Mouse (Mus musculus) testis, adult 2 months (tissue): ENCODE data around the gene Wnt7a.

Experiments used
- CTCF ChIP-seq: fragments of 200-500 bp; IDR thresholded peaks from 2 replicates; pipeline ENCODE4 v1.5.1; 2012; ENCODE audit warnings: low read depth, mild to moderate bottlenecking, inconsistent platforms, low read length, moderate library complexity; ENCODE audit not compliant: control insufficient read depth, insufficient read depth, insufficient replicate concordance
- POLR2A ChIP-seq: fragments of 200-500 bp; IDR thresholded peaks from 2 replicates; pipeline ENCODE4 v1.6.1; 2012; ENCODE audit warnings: low read depth, mild to moderate bottlenecking, inconsistent platforms, low read length, moderate library complexity; ENCODE audit not compliant: control insufficient read depth

DNA sequence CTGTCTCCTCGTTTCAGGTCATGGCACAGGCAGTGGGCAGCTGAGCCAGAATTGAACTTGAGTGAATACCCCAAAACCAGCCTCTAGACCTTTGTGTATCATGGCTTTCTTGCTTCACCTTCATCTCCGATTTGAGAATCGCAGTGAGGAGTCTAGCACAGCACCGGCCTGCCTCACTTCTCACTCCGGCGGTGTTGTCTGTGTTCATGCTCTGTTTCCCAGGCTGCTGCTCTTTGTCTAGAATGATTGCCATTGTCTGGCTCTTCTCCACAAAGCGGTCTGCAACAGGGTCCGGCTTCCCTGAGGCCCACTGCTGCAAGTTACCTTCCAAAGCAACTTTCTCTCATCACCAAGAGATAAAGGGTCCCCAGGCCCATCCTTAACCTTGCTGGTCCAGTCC lies 79.3 kb downstream of the Wnt7a start:
- no peak for TF ChIP-seq CTCF
- no peak for TF ChIP-seq POLR2A
